Comparison of ENCODE assay signal across 8 mouse cellular contexts in the genomic region with DNA sequence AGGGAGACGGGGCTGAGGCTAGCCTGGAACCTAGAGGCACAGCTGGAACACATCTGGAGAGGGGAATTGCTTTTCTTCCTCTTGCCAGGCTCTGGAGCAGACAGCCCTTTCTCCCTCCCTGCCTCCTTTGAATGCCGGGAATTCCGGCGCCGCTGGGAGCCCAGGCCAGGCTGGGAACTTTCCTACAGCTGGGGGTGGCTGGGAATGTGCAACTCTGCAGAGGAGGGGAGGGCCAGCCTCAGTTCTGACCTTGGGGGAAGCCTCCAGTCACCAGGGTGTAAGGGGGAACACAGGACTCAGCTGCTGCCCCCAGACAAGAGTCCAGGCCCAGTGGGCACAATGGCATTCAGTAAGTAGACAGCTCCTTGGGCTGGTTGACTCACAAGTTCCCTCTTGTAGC. TPM values are rescaled to one million over a fixed set of nuclear protein-coding genes. Genes with fewer than 3 reads are reported as not detected.
DNase-seq lines count a peak whose midpoint lies in the region.

No protein-coding gene starts in this region.

- DNase-seq in Muller cell, postnatal 12 days (ENCODE audit: inconsistent ontology term) = peak; percentile 90
- DNase-seq in embryonic facial prominence, embryonic 10.5 days (ENCODE audit: low spot score) = peak; percentile 68
- DNase-seq in heart, postnatal 25 days (ENCODE audit: low spot score) = peak; percentile 69
- peak; percentile 72 for DNase-seq in limb, embryonic 10.5 days (ENCODE audit: low spot score)
- peak; percentile 54 for DNase-seq in neural tube, embryonic 10.5 days (ENCODE audit: extremely low spot score, low spot score)
- DNase-seq in layer of hippocampus, adult 9-10 months (ENCODE audit: low spot score) = no peak
- no peak for DNase-seq in urinary bladder, postnatal 25 days (ENCODE audit: low spot score)
- DNase-seq in cerebellum, adult 9-11 months = no peak

- H3K4me3 ChIP-seq in embryonic facial prominence, embryonic 10.5 days = peak overlapping the region; percentile 35
- H3K4me3 ChIP-seq in limb, embryonic 10.5 days = no peak overlapping the region

- peaks cover 81% of the 10 kb centered on the region for H3K36me3 ChIP-seq in embryonic facial prominence, embryonic 10.5 days (replicated peaks)
- H3K36me3 ChIP-seq in limb, embryonic 10.5 days = peaks cover 77% of the 10 kb centered on the region

- peaks cover 7% of the 10 kb centered on the region; the same call in 1 of the 2 replicates for H3K9me3 ChIP-seq in embryonic facial prominence, embryonic 10.5 days
- H3K9me3 ChIP-seq in limb, embryonic 10.5 days (replicated peaks) = no peaks in the 10 kb centered on the region

- H3K4me1 ChIP-seq in embryonic facial prominence, embryonic 10.5 days = peaks cover 30% of the 10 kb centered on the region
- H3K4me1 ChIP-seq in limb, embryonic 10.5 days = peaks cover 26% of the 10 kb centered on the region

- WGBS in embryonic facial prominence, embryonic 10.5 days = 4% methylated on average over 5 of the region's 5 CpGs
- 2% methylated on average over 5 of the region's 5 CpGs for WGBS in limb, embryonic 10.5 days

- H3K27ac ChIP-seq in embryonic facial prominence, embryonic 10.5 days (replicated peaks) = peak overlapping the region; percentile 75
- H3K27ac ChIP-seq in limb, embryonic 10.5 days = peak overlapping the region; percentile 70

- intact Hi-C loops in heart, postnatal 25 days (cut with DNase I) = no loop called here

- H3K27me3 ChIP-seq in embryonic facial prominence, embryonic 10.5 days (replicated peaks; ENCODE audit: low read depth, poor library complexity, severe bottlenecking) = no peaks in the 10 kb centered on the region
- no peaks in the 10 kb centered on the region for H3K27me3 ChIP-seq in limb, embryonic 10.5 days (ENCODE audit: low read depth, poor library complexity, severe bottlenecking)

RNA-seq across cellular contexts. Expression of a gene that starts 6.5 kb away (rescaled TPM):
- polyA plus RNA-seq in embryonic facial prominence, embryonic 10.5 days (2016; fragmentation: Nextera tagmentation; extraction: Ambion mirVana) = 1,023 and 1,043 TPM in 2 replicates
- 100 to 1,000 TPM; 489 to 520 TPM for total RNA-seq in heart, postnatal 25 days (2021)
- polyA plus RNA-seq in limb, embryonic 10.5 days (2016; fragmentation: Nextera tagmentation; extraction: Ambion mirVana) = 972 and 1,174 TPM in 2 replicates

RNA-seq across cellular contexts. Expression of a gene that starts 15.4 kb away (rescaled TPM):
- 93.4 and 101 TPM in 2 replicates for polyA plus RNA-seq in embryonic facial prominence, embryonic 10.5 days (2016; fragmentation: Nextera tagmentation; extraction: Ambion mirVana)
- total RNA-seq in heart, postnatal 25 days (2021) = 10 to 100 TPM; 13.1 to 20.4 TPM
- polyA plus RNA-seq in limb, embryonic 10.5 days (2016; fragmentation: Nextera tagmentation; extraction: Ambion mirVana) = 90.5 and 118 TPM in 2 replicates

RNA-seq across cellular contexts. Expression of a gene that starts 18.4 kb away (rescaled TPM):
- 122 and 124 TPM in 2 replicates for polyA plus RNA-seq in embryonic facial prominence, embryonic 10.5 days (2016; fragmentation: Nextera tagmentation; extraction: Ambion mirVana)
- 10 to 100 TPM; 52.8 to 52.9 TPM for total RNA-seq in heart, postnatal 25 days (2021)
- 123 and 124 TPM in 2 replicates for polyA plus RNA-seq in limb, embryonic 10.5 days (2016; fragmentation: Nextera tagmentation; extraction: Ambion mirVana)

RNA-seq across cellular contexts. Expression of a gene that starts 23.1 kb away (rescaled TPM):
- polyA plus RNA-seq in embryonic facial prominence, embryonic 10.5 days (2016; fragmentation: Nextera tagmentation; extraction: Ambion mirVana) = 5.6 and 5.7 TPM in 2 replicates
- total RNA-seq in heart, postnatal 25 days (2021) = 10 to 100 TPM; 14.1 to 18.0 TPM
- 7.5 and 7.9 TPM in 2 replicates for polyA plus RNA-seq in limb, embryonic 10.5 days (2016; fragmentation: Nextera tagmentation; extraction: Ambion mirVana)

RNA-seq across cellular contexts. Expression of a gene that starts 35.5 kb away (rescaled TPM):
- 61.9 and 62.6 TPM in 2 replicates for polyA plus RNA-seq in embryonic facial prominence, embryonic 10.5 days (2016; fragmentation: Nextera tagmentation; extraction: Ambion mirVana)
- total RNA-seq in heart, postnatal 25 days (2021) = 10 to 100 TPM; 18.2 to 20.9 TPM
- 65.1 and 67.0 TPM in 2 replicates for polyA plus RNA-seq in limb, embryonic 10.5 days (2016; fragmentation: Nextera tagmentation; extraction: Ambion mirVana)

Comparison
In these comparisons a context has a peak if more than half of its experiments do, and no peak if none do; other contexts are left out.
1. DNase-seq: peak in Muller cell, postnatal 12 days (single experiment), embryonic facial prominence, embryonic 10.5 days (single experiment), heart, postnatal 25 days (single experiment), limb, embryonic 10.5 days (single experiment) and neural tube, embryonic 10.5 days (single experiment); none in layer of hippocampus, adult 9-10 months (single experiment), urinary bladder, postnatal 25 days (single experiment) and cerebellum, adult 9-11 months (single experiment).